Comparison of ENCODE assay signal across 23 mouse cellular contexts in the genomic region with DNA sequence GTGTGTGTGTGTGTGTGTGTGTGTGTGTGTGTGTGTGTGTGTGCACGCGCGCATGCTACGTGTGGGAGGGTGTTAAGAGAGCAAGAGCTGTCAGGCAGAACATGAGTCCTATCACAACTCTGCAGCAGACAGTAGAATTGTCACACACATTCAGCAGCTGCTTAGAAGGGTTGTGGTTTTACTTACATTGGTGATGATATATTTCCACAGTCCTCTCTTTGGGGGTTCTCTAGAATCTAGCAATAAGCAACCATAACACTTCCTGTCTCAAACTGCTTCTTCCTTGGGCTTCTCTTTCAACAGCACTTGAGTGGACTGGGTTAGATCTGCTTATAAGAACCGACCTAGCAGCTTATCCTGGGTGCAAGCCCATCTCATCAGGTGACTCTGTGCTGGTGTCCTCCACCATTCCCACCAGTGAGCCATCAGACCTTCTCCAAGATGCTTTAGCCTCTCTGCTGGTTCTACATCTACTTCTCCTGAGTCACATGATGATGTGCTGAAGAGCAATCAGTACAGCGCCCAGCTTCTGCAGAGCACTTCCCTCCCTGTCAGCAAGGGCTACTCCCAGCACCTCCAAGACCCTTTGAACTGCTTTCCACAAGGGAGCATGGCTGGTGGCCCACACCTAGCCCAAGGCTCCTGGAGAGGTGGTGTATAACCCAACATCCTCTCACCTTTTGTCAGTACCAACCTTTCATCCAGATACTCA.
DNase-seq lines count a peak whose midpoint lies in the region; ATAC-seq lines count a peak whose summit lies in the region.
"Had no signal": no experiment of that assay in that cellular context is flagged by ENCODE, and none has a peak within 500 bp of the region (broad histone marks: within the 10 kb centered on the region; RNA-seq: fewer than 3 reads in every experiment).

No protein-coding gene starts in this region.

- H3K36me3 ChIP-seq in liver, embryonic 12.5 days, result no peaks in the 10 kb centered on the region
- H3K36me3 ChIP-seq: embryonic facial prominence, embryonic 15.5 days; forebrain, embryonic 15.5 days; heart, embryonic 15.5 days; midbrain, embryonic 12.5 days; neural tube, embryonic 12.5 days had no signal

- no peaks in the 10 kb centered on the region for H3K27me3 ChIP-seq in liver, embryonic 12.5 days (replicated peaks)
- H3K27me3 ChIP-seq: embryonic facial prominence, embryonic 15.5 days; forebrain, embryonic 15.5 days; heart, embryonic 15.5 days; midbrain, embryonic 12.5 days; neural tube, embryonic 12.5 days had no signal

- H3K27ac ChIP-seq in liver, embryonic 12.5 days, result no peak overlapping the region
- H3K27ac ChIP-seq: embryonic facial prominence, embryonic 15.5 days; forebrain, embryonic 15.5 days; heart, embryonic 15.5 days; hindbrain, embryonic 14.5 days; layer of hippocampus, adult 2 months; liver, embryonic 14.5 days; midbrain, embryonic 12.5 days; neural tube, embryonic 12.5 days had no signal

- ATAC-seq in CD4-positive, CD25-positive, alpha-beta regulatory T cell, adult 4 months, result peak; percentile 86
- peak; percentile 66 for ATAC-seq in megakaryocyte, adult 5-6 weeks (ENCODE audit: poor library complexity, severe bottlenecking)
- ATAC-seq in liver, embryonic 12.5 days, result no peak
- ATAC-seq: forebrain, embryonic 15.5 days had no signal

- no peak overlapping the region for H3K4me2 ChIP-seq in liver, embryonic 12.5 days
- H3K4me2 ChIP-seq: embryonic facial prominence, embryonic 15.5 days; forebrain, embryonic 15.5 days; heart, embryonic 15.5 days; hindbrain, embryonic 14.5 days; lung, embryonic 14.5 days; midbrain, embryonic 12.5 days; neural tube, embryonic 12.5 days had no signal

- H3K9me3 ChIP-seq in liver, embryonic 12.5 days (replicated peaks), result no peaks in the 10 kb centered on the region
- H3K9me3 ChIP-seq: embryonic facial prominence, embryonic 15.5 days; forebrain, embryonic 15.5 days; heart, embryonic 15.5 days; midbrain, embryonic 12.5 days; neural tube, embryonic 12.5 days had no signal

- WGBS in liver, embryonic 12.5 days (ENCODE audit: insufficient replicate concordance), result 62% methylated on average over 6 of the region's 6 CpGs

- no peak overlapping the region for H3K9ac ChIP-seq in liver, embryonic 12.5 days
- H3K9ac ChIP-seq: embryonic facial prominence, embryonic 15.5 days; forebrain, embryonic 15.5 days; heart, embryonic 15.5 days; hindbrain, embryonic 14.5 days; liver, embryonic 14.5 days; lung, embryonic 14.5 days; midbrain, embryonic 12.5 days; neural tube, embryonic 12.5 days had no signal

- no peaks in the 10 kb centered on the region for H3K4me1 ChIP-seq in liver, embryonic 12.5 days
- H3K4me1 ChIP-seq: forebrain, embryonic 15.5 days; midbrain, embryonic 12.5 days; neural tube, embryonic 12.5 days had no signal

- DNase-seq in CD4-positive helper T cell, adult 2 months (ENCODE audit: low read depth, low spot score), result peak; percentile 60
- DNase-seq in thymus, postnatal 0 days (ENCODE audit: low spot score), result peak; percentile 68
- DNase-seq in natural killer cell, adult 2 months (ENCODE audit: low spot score in 2 of 2), result no peak
- DNase-seq in B cell, adult 2 months, result no peak
- DNase-seq: adrenal gland, postnatal 25 days; cerebellum, adult 9-10 months; gastrocnemius, postnatal 10 days; heart, postnatal 36 days; kidney, adult 8-10 months; kidney, postnatal 25 days; lung, embryonic 14.5 days; lung, postnatal 4 days had no signal

- no peak overlapping the region for H3K4me3 ChIP-seq in liver, embryonic 12.5 days
- H3K4me3 ChIP-seq: embryonic facial prominence, embryonic 15.5 days; forebrain, embryonic 15.5 days; heart, embryonic 15.5 days; layer of hippocampus, adult 2 months; midbrain, embryonic 12.5 days; neural tube, embryonic 12.5 days had no signal

Comparison
In these comparisons a context has a peak if more than half of its experiments do, and no peak if none do; other contexts are left out.
1. DNase-seq: peak in CD4-positive helper T cell, adult 2 months (single experiment) and thymus, postnatal 0 days (single experiment); none in natural killer cell, adult 2 months (0 of 2) and B cell, adult 2 months (0 of 2).